Mouse (Mus musculus): ENCODE data around the gene Spred2.

GRCm38 (mm10) chr11:20007701-20008100 lies 83.5 kb downstream of the Spred2 start:
- TF ChIP-seq TAL1 (IDR thresholded peaks at IDR 0.05; ENCODE audit: low read length) (no peak), GATA1 (IDR thresholded peaks at IDR 0.05; ENCODE audit: low read length) (no peak)
